Mouse (Mus musculus): ENCODE results near the gene Plxnd1.

- TF ChIP-seq ZNF384 (IDR thresholded peaks at IDR 0.05; ENCODE audit: low read depth, low read length) (no peak), CHD1 (IDR thresholded peaks at IDR 0.05; ENCODE audit: low read depth, low read length) (no peak), SIN3A (IDR thresholded peaks at IDR 0.05; ENCODE audit: low read length) (no peak), MEF2A (IDR thresholded peaks at IDR 0.05; ENCODE audit: borderline replicate concordance, low read depth, low read length) (no peak), JUN (IDR thresholded peaks at IDR 0.05; ENCODE audit: insufficient read depth, low read depth, low read length) (0 out of 2 replicates have a peak, but pooled peaks have one; percentile 7), USF1 (IDR thresholded peaks at IDR 0.05; ENCODE audit: low read depth, low read length) (no peak), JUND (conservative IDR thresholded peaks at IDR 0.05; ENCODE audit: low read depth, low read length) (peak; percentile 43; the same call in 1 of the 2 replicates), POLR2A (IDR thresholded peaks at IDR 0.05; ENCODE audit: low read depth, low read length) (no peak), SMC3 (IDR thresholded peaks at IDR 0.05; ENCODE audit: low read depth, low read length) (no peak)
Measured at GRCm38 (mm10) chr6:115943498-115944427, 51.0 kb downstream of the Plxnd1 start.

Data from CH12.LX (cell line).